ENCODE assay signal across 9 mouse cellular contexts in the genomic region with DNA sequence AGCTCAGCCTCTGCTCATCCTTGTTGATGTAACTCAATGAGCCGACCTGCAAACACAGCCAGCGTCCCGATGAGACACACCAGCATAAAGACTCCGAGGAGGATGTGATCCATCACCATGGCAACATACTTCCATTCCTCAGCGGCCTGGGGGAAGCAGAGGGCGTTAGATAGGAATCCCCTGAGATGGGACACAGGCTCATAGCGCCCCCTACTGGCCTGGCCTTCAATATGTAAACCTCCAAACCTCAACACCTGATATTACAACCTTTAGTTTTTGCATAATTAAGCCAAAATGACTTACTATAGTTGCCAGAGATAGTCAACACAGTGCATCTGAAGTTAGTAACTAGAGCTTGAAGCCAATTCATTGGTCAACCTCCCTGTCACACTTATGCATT. TPM values are rescaled to one million over a fixed set of nuclear protein-coding genes. Genes with fewer than 3 reads are reported as not detected.
A peak's percentile ranks its signal among the peaks of the same experiment; 100 is the strongest.
DNase-seq lines count a peak whose midpoint lies in the region; ATAC-seq and TF ChIP-seq lines count a peak whose summit lies in the region.
"Had no signal": no experiment of that assay in that cellular context is flagged by ENCODE, and none has a peak within 500 bp of the region (broad histone marks: within the 10 kb centered on the region; RNA-seq: fewer than 3 reads in every experiment).

No protein-coding gene starts in this region.

- DNase-seq in CD4-positive, CD25-positive, alpha-beta regulatory T cell, adult 2 months (ENCODE audit: low read depth, low spot score) = peak; percentile 63
- peak; percentile 45 for DNase-seq in lung, embryonic 14.5 days
- DNase-seq in lung, postnatal 4 days = no peak
- peak; percentile 55 for DNase-seq in kidney, postnatal 10 days
- no peak for DNase-seq in cerebellum, adult 9-10 months

- H3K36me3 ChIP-seq in lung, embryonic 14.5 days (ENCODE audit: insufficient read depth) = no peaks in the 10 kb centered on the region
- no peaks in the 10 kb centered on the region for H3K36me3 ChIP-seq in testis, adult 2 months (ENCODE audit: control insufficient read depth, insufficient read depth, low read length)
- no peaks in the 10 kb centered on the region for H3K36me3 ChIP-seq in heart, embryonic 11.5 days (ENCODE audit: control insufficient read depth, insufficient read depth, low read length)
- H3K36me3 ChIP-seq: stomach, embryonic 15.5 days had no signal

- no peak overlapping the region for H3K9ac ChIP-seq in lung, embryonic 14.5 days
- H3K9ac ChIP-seq in heart, embryonic 11.5 days (ENCODE audit: low read depth, low read length) = no peak overlapping the region
- H3K9ac ChIP-seq: stomach, embryonic 15.5 days had no signal

- WGBS in lung, embryonic 14.5 days = 23% methylated on average over 7 of the region's 7 CpGs
- WGBS in heart, embryonic 11.5 days (ENCODE audit: insufficient replicate concordance) = 24% methylated on average over 7 of the region's 7 CpGs

- H3K9me3 ChIP-seq in lung, embryonic 14.5 days (ENCODE audit: low read depth, low read length) = no peaks in the 10 kb centered on the region
- no peaks in the 10 kb centered on the region for H3K9me3 ChIP-seq in heart, embryonic 11.5 days (replicated peaks; ENCODE audit: control insufficient read depth, low read length)
- H3K9me3 ChIP-seq: stomach, embryonic 15.5 days had no signal

- no peaks in the 10 kb centered on the region for H3K4me1 ChIP-seq in lung, embryonic 14.5 days (ENCODE audit: insufficient read depth)
- H3K4me1 ChIP-seq in testis, adult 2 months (ENCODE audit: control insufficient read depth, insufficient read depth, low read length) = peaks cover 2% of the 10 kb centered on the region
- H3K4me1 ChIP-seq in heart, embryonic 11.5 days (ENCODE audit: control insufficient read depth, insufficient read depth, low read length) = peaks cover 6% of the 10 kb centered on the region; the same call in 1 of the 2 replicates

- H3K4me3 ChIP-seq in lung, embryonic 14.5 days (ENCODE audit: low read depth, low read length) = no peak overlapping the region
- peak overlapping the region; percentile 14; the same call in 1 of the 2 replicates for H3K4me3 ChIP-seq in testis, adult 2 months (ENCODE audit: control insufficient read depth, low read depth, low read length)
- H3K4me3 ChIP-seq in heart, embryonic 11.5 days (ENCODE audit: low read depth, low read length) = no peak overlapping the region
- H3K4me3 ChIP-seq: stomach, embryonic 15.5 days had no signal

- ATAC-seq in CD4-positive, CD25-positive, alpha-beta regulatory T cell, adult 4 months = no peak
- no peak for ATAC-seq in lung, embryonic 14.5 days (ENCODE audit: insufficient read depth)
- ATAC-seq in heart, embryonic 11.5 days (replicated peaks; ENCODE audit: insufficient number of reproducible peaks, low FRiP score, low TSS enrichment) = no peak

- no peak overlapping the region for H3K27ac ChIP-seq in lung, embryonic 14.5 days (ENCODE audit: low read depth)
- no peak overlapping the region for H3K27ac ChIP-seq in testis, adult 2 months (ENCODE audit: control insufficient read depth, insufficient read depth, low read depth, low read length)
- no peak overlapping the region for H3K27ac ChIP-seq in heart, embryonic 11.5 days (ENCODE audit: low read depth, low read length)
- H3K27ac ChIP-seq: stomach, embryonic 15.5 days had no signal

- no peaks in the 10 kb centered on the region for H3K27me3 ChIP-seq in lung, embryonic 14.5 days (ENCODE audit: insufficient read depth, low read length)
- no peaks in the 10 kb centered on the region for H3K27me3 ChIP-seq in testis, adult 2 months (ENCODE audit: control insufficient read depth, insufficient read depth, low read length)
- no peaks in the 10 kb centered on the region for H3K27me3 ChIP-seq in heart, embryonic 11.5 days (ENCODE audit: control insufficient read depth, insufficient read depth, low read length)
- H3K27me3 ChIP-seq: stomach, embryonic 15.5 days had no signal

- TF ChIP-seq CTCF in lung, embryonic 14.5 days (IDR thresholded peaks at IDR 0.05; ENCODE audit: low read depth) = peak; percentile 63
- peak; percentile 67; the same call in 1 of the 2 replicates for TF ChIP-seq CTCF in testis, adult 2 months (IDR thresholded peaks at IDR 0.05; ENCODE audit: control insufficient read depth, insufficient read depth, insufficient replicate concordance, low read depth, low read length)

- no peak for TF ChIP-seq POLR2A in testis, adult 2 months (IDR thresholded peaks at IDR 0.05; ENCODE audit: control insufficient read depth, low read depth, low read length)

- no peak overlapping the region for H3K4me2 ChIP-seq in lung, embryonic 14.5 days
- H3K4me2 ChIP-seq in heart, embryonic 11.5 days = no peak overlapping the region
- H3K4me2 ChIP-seq: stomach, embryonic 15.5 days had no signal

RNA-seq across cellular contexts. Expression of a gene that starts 14.0 kb away (rescaled TPM):
- polyA plus RNA-seq in CD4-positive, CD25-positive, alpha-beta regulatory T cell, adult 4 months (2017; shearing (Covaris generic)) = not detected
- 0.05 and 0.26 TPM in 2 replicates for polyA plus RNA-seq in lung, embryonic 14.5 days (2014; fragmentation: Nextera tagmentation; extraction: Ambion mirVana)
- polyA plus RNA-seq in testis, adult 2 months (2012; rRNA removed) = 0.12 and 0.13 TPM in 2 replicates
- polyA plus RNA-seq in heart, embryonic 11.5 days (2014; fragmentation: Nextera tagmentation; extraction: Ambion mirVana) = 0.15 and 0.33 TPM in 2 replicates

RNA-seq across cellular contexts. Expression of a gene that starts 36.6 kb away (rescaled TPM):
- polyA plus RNA-seq in CD4-positive, CD25-positive, alpha-beta regulatory T cell, adult 4 months (2017; shearing (Covaris generic)) = 10 to 100 TPM; 54.2 to 66.6 TPM
- 14.8 and 15.8 TPM in 2 replicates for polyA plus RNA-seq in lung, embryonic 14.5 days (2014; fragmentation: Nextera tagmentation; extraction: Ambion mirVana)
- polyA plus RNA-seq in testis, adult 2 months (2012; rRNA removed) = 0.40 and 0.51 TPM in 2 replicates
- 6.3 and 7.8 TPM in 2 replicates for polyA plus RNA-seq in heart, embryonic 11.5 days (2014; fragmentation: Nextera tagmentation; extraction: Ambion mirVana)

Comparison
In these comparisons a context has a peak if more than half of its experiments do, and no peak if none do; other contexts are left out.
1. DNase-seq: peak in CD4-positive, CD25-positive, alpha-beta regulatory T cell, adult 2 months (single experiment), lung, embryonic 14.5 days (single experiment) and kidney, postnatal 10 days (single experiment); none in lung, postnatal 4 days (0 of 2) and cerebellum, adult 9-10 months (single experiment).